Mouse (Mus musculus) brain, embryonic 14.5 days (tissue): ENCODE data around the gene Bach2.

Experiments used
- CTCF ChIP-seq: fragments of 200-500 bp; IDR thresholded peaks from 2 replicates; pipeline ENCODE4 v1.5.1; 2012; ENCODE audit warnings: inconsistent platforms, mild to moderate bottlenecking, moderate library complexity, borderline replicate concordance; ENCODE audit not compliant: insufficient read depth, insufficient read length; ENCODE audit errors: extremely low read depth
- POLR2A ChIP-seq: fragments of 200-500 bp; IDR thresholded peaks from 2 replicates; pipeline ENCODE4 v1.6.1; 2012; ENCODE audit warnings: mild to moderate bottlenecking, inconsistent platforms, borderline replicate concordance; ENCODE audit not compliant: poor library complexity, insufficient read depth, insufficient read length, severe bottlenecking; ENCODE audit errors: extremely low read depth

GRCm38 (mm10) chr4:32352842-32353241, 114.2 kb downstream of the Bach2 start:
- TF ChIP-seq POLR2A = no peak
- no peak for TF ChIP-seq CTCF
